Mouse (Mus musculus) macrophage (primary cell): ENCODE measurements around the gene Adk. TPM values are rescaled to one million over a fixed set of nuclear protein-coding genes. Genes with fewer than 3 reads are reported as not detected.

ENCODE experiments used
- H3K27ac ChIP-seq: fragments of 350-480 bp; formaldehyde crosslinking; 2 replicates; pipeline ENCODE4 v1.9.0; 2021
- H3K36me3 ChIP-seq: fragments of 350-480 bp; formaldehyde crosslinking; 2 replicates; pipeline ENCODE4 v1.9.0; 2021; ENCODE audit errors: inconsistent target
- H3K4me3 ChIP-seq: fragments of 350-480 bp; formaldehyde crosslinking; 2 replicates; pipeline ENCODE4 v1.9.0; 2021; ENCODE audit errors: inconsistent target
- H3K79me2 ChIP-seq: fragments of 350-480 bp; formaldehyde crosslinking; 2 replicates; pipeline ENCODE4 v1.9.0; 2021; ENCODE audit errors: inconsistent target
- WGBS: methylation state at CpG from one replicate; pipeline ENCODE4 v1.1.7; 2026; ENCODE audit warnings: inconsistent platforms; ENCODE audit not compliant: missing documents; 5-methylcytosine and 5-hydroxymethylcytosine counted together
- polyA plus RNA-seq: library from polyadenylated mRNA; stranded (reverse); fragments of 250-400 nt; gene quantifications from 3 replicates; pipeline ENCODE4 v1.2.4, GENCODE M21; 2018; ENCODE audit warnings: inconsistent platforms

Gene Adk
- polyA plus RNA-seq, 1 experiment from 2014 or later = 54.9 TPM

DNA sequence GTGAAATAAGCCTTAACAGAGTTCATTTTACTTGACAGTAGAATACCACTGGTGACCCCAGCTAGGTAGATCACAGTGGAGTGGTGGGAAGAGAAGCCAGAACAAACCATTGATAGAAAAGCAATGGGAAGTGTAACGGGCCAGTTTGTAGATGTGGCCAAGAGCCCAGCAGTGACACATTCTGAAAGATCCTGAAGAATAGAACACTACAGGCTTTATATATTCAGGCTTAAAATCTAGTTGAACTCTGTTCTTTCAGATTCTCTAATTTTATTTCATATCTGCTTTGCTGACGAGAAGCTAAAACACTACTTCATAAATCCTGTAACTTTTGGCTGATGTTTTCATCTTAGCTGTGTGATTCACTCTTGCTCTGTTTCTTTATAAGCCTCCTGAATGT lies 48.5 kb downstream of the Adk start:
- no peaks in the 10 kb centered on the region for H3K79me2 ChIP-seq
- no peaks in the 10 kb centered on the region for H3K36me3 ChIP-seq
- H3K4me3 ChIP-seq = no peak overlapping the region
- 93% methylated on average over 2 of the region's 2 CpGs for WGBS
- no peak overlapping the region for H3K27ac ChIP-seq

DNA sequence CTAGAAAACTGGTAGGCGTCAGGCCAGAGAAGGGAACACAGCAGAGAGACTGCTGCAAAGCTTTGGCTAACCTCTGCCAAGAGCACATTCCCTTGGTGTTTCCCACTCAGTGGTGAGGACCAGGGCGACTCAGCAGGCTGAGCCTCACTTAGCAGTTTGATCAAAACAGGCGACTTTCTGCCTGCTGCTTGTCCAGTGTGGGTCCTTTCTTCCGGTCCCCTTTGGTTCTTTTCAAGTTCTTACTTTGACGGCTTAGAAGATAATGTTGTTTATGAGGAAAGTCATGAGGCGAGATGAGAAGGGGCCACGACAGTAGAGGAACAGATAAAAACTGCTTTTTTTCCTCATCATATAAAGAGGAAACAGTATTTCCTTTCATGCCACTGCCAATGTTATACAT lies 49.2 kb downstream of the Adk start:
- 14% methylated on average over 7 of the region's 7 CpGs for WGBS
- peak overlapping the region; percentile 55 for H3K27ac ChIP-seq
- no peaks in the 10 kb centered on the region for H3K79me2 ChIP-seq
- H3K36me3 ChIP-seq = no peaks in the 10 kb centered on the region
- H3K4me3 ChIP-seq = no peak overlapping the region

DNA sequence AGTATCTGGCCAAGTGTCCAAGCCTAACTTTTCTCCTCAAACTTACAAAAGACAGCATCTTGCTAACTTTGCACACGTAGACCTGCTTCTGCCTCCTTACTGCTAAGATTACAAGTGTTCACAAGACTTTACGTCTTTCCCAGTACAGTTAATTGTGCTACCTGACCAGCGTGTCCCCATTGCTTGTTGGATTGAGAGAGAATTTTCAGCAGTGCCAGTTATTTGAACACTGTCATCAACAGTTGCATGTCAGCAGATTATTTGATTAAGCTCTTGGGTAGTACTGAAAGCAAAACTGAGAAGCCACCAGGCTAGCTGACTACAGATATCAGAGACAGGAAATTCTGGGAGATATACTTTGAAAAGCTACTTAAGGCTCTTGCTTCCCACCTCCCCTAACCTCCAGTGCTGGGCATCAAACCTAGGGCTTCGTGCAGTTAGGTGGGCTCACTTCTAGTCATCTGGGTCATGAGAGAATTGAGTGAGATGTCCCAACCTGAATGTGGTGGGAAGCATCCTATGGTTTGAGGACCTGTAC lies 50.4 kb downstream of the Adk start:
- WGBS = 91% methylated on average over 4 of the region's 4 CpGs
- Histone ChIP-seq H3K4me3 (no peak overlapping the region), H3K36me3 (no peaks in the 10 kb centered on the region), H3K27ac (no peak overlapping the region), H3K79me2 (no peaks in the 10 kb centered on the region)

DNA sequence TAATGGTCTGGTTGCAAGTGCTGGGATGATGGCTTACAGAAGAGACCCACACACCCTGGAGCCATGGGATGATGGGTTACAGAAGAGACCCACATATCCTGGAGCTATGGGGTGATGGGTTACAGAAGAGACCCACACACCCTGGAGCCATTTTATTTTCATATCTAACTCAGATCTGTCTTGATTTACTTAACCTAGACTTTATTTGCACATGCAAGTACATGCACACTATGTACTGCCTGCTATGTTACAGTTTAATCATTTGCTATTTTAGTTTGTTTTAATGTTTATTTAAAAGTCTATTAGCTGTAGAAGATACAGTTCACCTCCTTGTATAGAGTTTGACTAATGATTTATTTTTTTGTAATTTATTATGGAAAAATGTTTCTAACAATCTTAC lies 52.7 kb downstream of the Adk start:
- no peak overlapping the region for H3K4me3 ChIP-seq

DNA sequence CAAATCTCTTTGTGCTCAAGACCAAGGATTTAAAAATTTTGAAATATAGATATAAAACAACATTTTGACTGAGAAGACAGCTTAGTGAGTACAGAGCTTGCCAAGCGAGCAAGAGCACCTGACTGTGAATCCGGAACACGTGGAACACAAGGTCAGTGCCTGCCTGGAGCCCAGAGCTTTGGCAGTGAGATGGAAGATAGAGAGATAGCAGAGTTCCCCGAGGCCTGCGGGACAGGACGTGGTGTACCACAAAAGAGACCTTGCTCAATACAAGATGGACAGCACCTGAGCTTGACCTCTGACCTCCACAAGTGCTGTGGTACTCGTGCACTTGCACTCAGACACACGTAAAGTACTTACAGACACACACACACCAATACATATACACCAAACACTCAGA lies 54.2 kb downstream of the Adk start:
- Histone ChIP-seq H3K79me2 (no peaks in the 10 kb centered on the region), H3K36me3 (no peaks in the 10 kb centered on the region)
- WGBS = 61% methylated on average over 6 of the region's 8 CpGs

More for the DNA sequence above, 52.7 kb downstream of the Adk start:
- Histone ChIP-seq H3K27ac (no peak overlapping the region), H3K79me2 (no peaks in the 10 kb centered on the region), H3K36me3 (no peaks in the 10 kb centered on the region)

DNA sequence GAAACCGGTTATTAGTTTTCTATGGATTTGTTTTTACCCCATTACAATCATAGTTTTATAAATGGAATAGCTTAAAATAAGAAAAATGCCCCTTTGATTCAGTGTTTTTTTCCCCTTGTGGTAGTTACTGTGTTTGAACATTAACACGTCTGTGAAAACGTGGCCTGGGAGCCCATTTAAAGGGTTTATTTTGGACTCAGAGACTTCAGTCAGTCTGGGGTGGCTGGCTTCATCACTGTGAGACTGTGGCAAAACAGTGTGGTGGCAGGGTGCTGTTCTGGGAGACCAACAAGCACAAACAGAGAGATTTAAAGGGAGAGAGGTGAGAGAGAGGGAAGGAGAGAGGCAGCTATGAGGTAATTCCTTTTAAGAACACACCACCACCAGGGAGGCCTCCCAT lies 55.2 kb downstream of the Adk start:
- H3K36me3 ChIP-seq = no peaks in the 10 kb centered on the region
- WGBS = 95% methylated on average over 3 of the region's 3 CpGs
- H3K4me3 ChIP-seq = no peak overlapping the region
- no peaks in the 10 kb centered on the region for H3K79me2 ChIP-seq
- no peak overlapping the region for H3K27ac ChIP-seq

More for the DNA sequence above, 54.2 kb downstream of the Adk start:
- H3K4me3 ChIP-seq = no peak overlapping the region
- H3K27ac ChIP-seq = no peak overlapping the region

DNA sequence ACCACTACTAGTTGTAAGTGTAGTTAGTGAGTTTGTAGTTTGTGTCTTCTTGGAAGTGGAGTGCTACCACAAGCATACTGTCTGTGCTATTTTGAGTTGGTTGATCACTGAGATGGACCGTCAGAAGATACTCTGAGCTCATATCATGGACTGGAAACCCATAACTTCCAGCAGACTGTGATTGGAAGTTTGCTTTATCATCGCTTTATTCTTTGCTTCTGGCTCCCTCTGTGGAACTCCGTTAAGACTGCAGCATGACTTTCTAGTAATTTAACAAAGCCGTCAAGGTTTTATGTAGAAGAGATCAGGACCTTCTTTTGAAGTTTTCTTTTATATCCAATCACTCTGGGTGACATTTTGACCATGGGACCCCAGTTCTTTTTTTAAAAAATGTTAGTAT lies 58.1 kb downstream of the Adk start:
- WGBS = 97% methylated on average over 4 of the region's 4 CpGs
- Histone ChIP-seq H3K79me2 (no peaks in the 10 kb centered on the region), H3K27ac (no peak overlapping the region), H3K4me3 (no peak overlapping the region), H3K36me3 (no peaks in the 10 kb centered on the region)

DNA sequence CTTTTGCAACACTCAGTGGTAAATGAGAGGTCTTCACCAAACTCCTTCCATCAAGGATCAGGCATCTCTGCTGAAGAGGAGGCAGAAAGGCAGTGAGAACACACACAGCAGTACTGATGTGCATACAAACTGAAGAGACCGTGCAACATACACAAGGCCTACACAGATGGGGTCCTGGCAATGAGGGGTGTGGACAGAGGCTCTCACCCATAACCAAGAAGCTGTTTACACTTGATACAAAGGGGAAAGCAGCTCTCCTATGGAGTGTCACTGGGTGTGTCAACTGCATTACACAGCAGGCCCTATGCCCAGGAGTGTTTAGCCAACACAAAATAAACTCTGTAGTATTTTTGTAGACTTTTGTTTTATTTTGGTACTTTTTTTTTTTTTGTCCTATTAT lies 59.1 kb downstream of the Adk start:
- H3K36me3 ChIP-seq = no peaks in the 10 kb centered on the region
- H3K79me2 ChIP-seq = no peaks in the 10 kb centered on the region
- 100% methylated on average over 1 of the region's 1 CpGs for WGBS
- H3K4me3 ChIP-seq = no peak overlapping the region
- no peak overlapping the region for H3K27ac ChIP-seq

DNA sequence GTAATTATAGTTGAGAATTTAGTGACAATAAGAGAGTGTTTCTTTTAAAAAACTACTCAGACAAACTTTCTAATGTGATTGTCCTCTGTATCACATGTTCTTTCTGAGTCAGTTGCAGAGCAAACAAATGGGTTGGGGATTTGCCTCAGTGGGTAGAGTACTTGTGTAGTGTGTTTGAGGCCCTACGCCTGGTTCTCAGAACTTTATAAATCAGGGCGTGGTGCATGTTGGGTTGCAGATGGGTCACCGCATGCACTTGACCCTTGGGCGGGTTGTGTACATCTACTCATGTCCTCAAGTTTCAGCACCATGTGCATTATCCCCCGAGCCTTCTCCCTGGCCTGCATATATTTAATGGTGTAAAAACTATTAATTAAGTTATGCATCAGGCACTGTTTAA lies 59.8 kb downstream of the Adk start:
- Histone ChIP-seq H3K79me2 (no peaks in the 10 kb centered on the region), H3K4me3 (no peak overlapping the region), H3K27ac (no peak overlapping the region), H3K36me3 (no peaks in the 10 kb centered on the region)
- 96% methylated on average over 5 of the region's 5 CpGs for WGBS

DNA sequence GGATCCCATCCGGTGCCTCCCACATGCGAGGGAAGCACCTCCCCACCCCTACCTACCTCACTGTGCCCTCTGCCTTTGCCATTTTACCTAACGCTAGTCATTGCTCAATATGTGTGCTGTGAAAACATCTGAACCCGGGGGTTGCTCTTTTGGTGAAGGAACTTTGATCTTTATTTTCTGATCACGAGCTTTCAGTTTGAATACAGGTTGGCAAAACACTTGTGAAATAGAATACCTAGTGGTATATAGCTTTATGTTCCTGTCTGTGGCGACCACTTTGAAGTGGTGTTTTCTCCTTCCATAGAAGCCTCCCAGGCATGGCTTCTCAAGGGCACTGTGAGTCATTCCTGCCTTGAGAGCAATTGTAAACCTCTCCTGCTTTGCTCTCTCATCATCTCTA lies 60.4 kb downstream of the Adk start:
- 97% methylated on average over 6 of the region's 6 CpGs for WGBS
- H3K79me2 ChIP-seq = no peaks in the 10 kb centered on the region
- no peak overlapping the region for H3K4me3 ChIP-seq
- no peaks in the 10 kb centered on the region for H3K36me3 ChIP-seq
- no peak overlapping the region for H3K27ac ChIP-seq

DNA sequence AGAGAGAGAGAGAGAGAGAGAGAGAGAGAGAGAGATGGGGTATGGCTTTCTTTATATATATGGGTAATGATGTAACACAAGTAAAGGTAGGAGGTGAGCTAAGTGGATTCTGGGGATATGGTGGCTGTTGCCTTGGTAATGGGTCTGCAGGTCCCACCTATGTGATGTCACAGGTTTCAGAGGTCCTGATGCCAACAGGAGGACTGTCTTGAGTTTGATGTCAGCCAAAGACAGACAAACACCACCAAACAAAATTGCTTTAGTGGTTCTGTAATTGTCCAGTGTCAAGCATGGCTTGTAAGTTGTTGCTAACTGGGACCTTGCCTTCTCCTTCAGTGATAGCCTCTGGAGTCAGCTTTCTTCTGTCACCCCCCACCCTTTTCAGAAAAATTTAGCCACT lies 62.0 kb downstream of the Adk start:
- Histone ChIP-seq H3K79me2 (no peaks in the 10 kb centered on the region), H3K27ac (no peak overlapping the region), H3K36me3 (no peaks in the 10 kb centered on the region), H3K4me3 (no peak overlapping the region)

DNA sequence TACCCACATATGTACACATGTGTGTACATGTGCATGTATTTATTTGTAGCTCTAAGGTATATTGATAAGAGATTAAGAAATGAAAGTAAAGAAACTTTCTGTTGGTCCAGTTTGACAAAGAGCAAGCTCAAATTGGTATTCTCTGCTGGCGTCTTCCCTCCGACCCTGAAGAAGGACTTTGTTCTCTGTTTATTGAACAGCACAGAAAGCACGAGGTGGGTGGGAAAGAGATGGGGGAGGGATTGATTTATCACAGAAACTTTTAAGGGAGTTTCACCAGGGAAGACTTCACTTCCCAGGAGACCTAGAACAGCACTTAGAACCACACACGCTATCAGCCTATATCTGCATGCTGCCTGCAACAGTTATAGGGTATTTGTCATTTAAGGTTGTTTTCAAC lies 62.9 kb downstream of the Adk start:
- Histone ChIP-seq H3K79me2 (no peaks in the 10 kb centered on the region), H3K27ac (no peak overlapping the region), H3K36me3 (no peaks in the 10 kb centered on the region), H3K4me3 (no peak overlapping the region)
- 90% methylated on average over 4 of the region's 4 CpGs for WGBS

DNA sequence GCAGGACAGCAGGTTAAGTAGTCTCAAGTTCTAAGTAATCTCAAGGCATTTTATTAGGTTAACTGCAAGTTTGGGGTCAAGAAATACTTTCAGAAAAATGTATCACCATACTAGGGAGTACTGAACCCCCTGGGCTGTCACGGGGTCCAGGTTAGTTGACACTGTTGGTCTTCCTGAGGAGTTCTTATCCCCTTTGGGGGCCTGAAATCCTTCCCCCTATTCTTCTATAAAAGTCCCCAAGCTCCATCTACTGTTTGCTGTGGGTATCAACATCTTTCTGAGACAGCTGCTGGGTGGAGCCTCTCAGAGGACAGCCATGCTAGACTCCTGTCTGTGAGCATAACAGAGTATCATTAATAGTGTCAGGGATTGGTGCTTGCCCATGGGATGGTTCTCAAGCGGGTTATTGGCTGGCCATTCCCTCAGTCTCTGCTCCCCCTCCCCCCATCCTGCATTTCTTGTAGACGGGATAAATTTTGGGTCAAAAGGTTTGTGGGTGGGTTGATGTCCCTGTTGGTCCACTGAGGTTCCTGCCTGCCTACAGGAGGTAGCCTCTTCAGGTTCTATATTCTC lies 63.6 kb downstream of the Adk start:
- H3K27ac ChIP-seq = no peak overlapping the region
- WGBS = 66% methylated on average over 3 of the region's 3 CpGs
- no peak overlapping the region for H3K4me3 ChIP-seq

DNA sequence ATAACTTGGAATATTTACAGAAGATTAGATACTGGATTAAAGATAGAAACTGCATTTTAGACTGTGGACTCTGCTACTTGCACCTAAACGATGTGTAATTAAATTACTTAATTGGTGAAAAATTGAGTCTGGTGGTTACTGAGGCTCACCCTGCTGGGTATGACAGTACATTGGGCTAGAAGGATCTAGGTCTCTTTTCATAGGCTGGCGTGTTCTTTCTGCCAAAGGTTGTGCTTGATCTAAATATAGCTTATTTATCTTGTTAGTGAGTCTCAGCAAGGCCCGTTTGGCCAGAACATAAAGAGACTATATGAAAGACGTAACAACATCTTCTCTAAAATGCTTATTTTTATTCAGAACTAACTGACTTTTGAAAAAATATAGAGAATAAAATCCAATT lies 65.7 kb downstream of the Adk start:
- no peaks in the 10 kb centered on the region for H3K79me2 ChIP-seq
- no peak overlapping the region for H3K4me3 ChIP-seq
- WGBS = 89% methylated on average over 4 of the region's 4 CpGs
- H3K27ac ChIP-seq = no peak overlapping the region
- H3K36me3 ChIP-seq = no peaks in the 10 kb centered on the region

More for the DNA sequence above, 63.6 kb downstream of the Adk start:
- Histone ChIP-seq H3K36me3 (no peaks in the 10 kb centered on the region), H3K79me2 (no peaks in the 10 kb centered on the region)

DNA sequence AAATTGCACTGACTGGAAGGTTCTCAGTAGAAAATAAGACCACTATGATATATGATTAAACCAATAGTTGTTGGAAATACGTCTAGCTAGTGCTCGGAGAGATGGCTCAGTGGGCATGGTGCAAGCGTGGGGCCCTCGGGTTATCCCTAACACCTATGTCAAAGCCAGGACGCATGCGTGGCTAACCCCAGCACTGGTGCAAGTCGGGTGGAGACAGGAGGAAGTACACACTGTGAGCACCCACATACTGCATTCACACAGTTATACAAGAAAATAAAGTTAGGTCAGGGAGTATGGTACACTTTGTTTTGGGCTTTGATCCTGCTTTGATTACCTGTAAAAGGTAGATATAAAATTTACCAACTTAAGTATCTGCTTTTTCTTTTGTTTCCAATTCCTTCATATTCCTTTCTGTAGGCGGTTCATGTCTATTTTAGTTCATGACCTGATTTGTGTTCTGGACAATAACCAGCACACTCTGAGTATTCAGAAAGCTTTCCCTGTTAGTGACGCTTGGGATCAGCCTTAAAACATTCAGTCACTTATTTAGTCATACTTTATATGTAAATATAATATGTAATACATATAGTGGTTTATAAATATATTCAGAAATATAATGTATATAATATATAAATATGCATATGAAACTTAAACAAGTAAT lies 67.4 kb downstream of the Adk start:
- no peaks in the 10 kb centered on the region for H3K36me3 ChIP-seq
- no peaks in the 10 kb centered on the region for H3K79me2 ChIP-seq
- H3K4me3 ChIP-seq = no peak overlapping the region
- no peak overlapping the region for H3K27ac ChIP-seq
- WGBS = 69% methylated on average over 9 of the region's 9 CpGs

DNA sequence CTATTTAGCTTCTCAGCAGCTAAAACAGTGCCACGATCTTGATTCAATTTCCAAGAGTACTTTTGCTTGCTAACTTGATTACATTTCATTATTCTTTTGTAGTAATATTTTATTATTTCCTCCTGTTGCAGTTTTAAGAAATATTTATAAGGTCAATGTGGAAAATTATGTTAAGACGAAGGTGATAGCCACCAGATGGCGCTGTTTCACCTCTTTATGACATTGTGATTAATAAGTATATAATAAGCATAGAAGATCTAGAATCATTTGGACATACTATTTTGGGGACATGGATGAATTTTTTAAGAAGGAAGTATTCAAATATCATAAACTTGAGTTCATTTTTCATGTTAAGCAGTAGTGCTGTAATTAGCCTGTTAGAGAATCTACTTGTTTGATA lies 68.1 kb downstream of the Adk start:
- Histone ChIP-seq H3K79me2 (no peaks in the 10 kb centered on the region), H3K4me3 (no peak overlapping the region), H3K27ac (no peak overlapping the region), H3K36me3 (no peaks in the 10 kb centered on the region)
- WGBS = 22% methylated on average over 3 of the region's 3 CpGs
